Mouse (Mus musculus): ENCODE data around the gene Dok5. TPM values are rescaled to one million over a fixed set of nuclear protein-coding genes. Genes with fewer than 3 reads are reported as not detected.

Gene Dok5
- total RNA-seq, 1 experiment from 2014 or later: 0.58 TPM

- DNase-seq: no peak
Measured at GRCm38 (mm10) chr2:170738891-170739290, 7.3 kb downstream of the Dok5 start.

DNA sequence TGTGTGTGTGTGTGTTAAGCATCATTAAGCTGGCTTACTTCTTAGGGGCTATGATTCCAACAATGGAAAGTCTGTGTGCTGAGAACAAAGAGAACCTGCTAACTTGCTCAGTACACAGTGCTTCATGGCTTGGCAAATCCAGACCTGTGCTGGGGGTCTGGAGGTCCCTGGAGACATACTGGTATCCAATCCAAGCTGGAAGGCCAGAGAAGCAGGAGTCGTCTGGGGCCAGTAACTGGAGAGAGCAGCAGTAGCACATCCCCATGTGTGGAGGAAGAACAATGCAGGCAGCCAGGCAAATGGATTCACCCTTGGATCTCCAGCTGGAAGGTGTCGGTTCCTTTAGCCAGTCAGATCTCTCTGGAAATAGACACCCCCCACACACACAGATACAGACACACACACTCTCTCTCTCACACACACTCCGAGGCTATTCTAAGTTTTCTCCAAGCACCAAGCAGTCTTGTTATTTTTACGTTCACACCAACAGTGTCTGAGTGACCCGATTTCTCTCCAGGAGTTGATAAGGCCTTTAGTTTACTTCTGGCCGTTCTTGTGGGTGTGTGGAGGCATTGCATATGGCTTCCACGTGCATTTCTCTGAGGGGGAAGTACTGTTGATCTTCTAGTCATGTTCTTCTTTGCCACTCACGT, 8.2 kb downstream of the Dok5 start:
- no peak for DNase-seq

GRCm38 (mm10) chr2:170743521-170743920, 11.9 kb downstream of the Dok5 start:
- DNase-seq: no peak

DNA sequence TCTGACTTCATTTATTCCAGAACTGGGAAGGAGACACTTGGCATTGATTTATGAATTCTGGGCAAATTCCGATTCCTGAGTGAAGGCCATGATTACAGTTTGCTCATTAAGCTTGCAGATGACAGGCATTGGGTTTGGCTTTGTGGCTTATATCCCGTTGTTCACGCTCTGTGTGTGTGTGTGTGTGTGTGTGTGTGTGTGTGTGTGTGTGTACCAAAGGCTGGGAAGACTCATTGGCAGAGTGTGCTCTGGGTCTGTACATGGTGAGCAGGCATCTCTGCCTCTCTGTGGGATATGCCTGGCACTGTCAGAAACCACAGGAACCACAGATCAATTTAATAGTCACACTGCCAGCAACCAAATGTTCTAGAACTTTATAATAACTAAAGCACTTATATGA, 17.3 kb downstream of the Dok5 start:
- no peak for DNase-seq

- DNase-seq: no peak
Measured at GRCm38 (mm10) chr2:170752191-170752850, 20.7 kb downstream of the Dok5 start.

- DNase-seq: no peak
Measured at GRCm38 (mm10) chr2:170755817-170756216, 24.2 kb downstream of the Dok5 start.

DNA sequence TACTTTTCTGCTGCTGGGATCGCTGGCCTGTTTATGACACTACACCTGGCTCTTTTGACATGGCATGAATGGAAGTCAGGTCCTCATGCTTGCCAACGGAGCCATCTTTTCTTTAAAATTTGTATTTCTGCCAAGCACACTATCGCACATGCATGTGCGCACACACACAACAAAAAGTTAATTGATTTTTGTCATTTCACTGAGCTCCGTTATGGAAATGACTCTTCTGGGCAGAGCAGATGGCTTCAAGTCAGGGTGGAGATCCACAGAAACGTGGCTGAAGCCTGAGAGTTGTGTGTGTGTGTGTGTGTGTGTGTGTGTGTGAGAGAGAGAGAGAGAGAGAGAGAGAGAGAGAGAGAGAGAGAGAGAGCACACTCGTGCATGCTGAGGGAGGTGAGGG, 25.1 kb downstream of the Dok5 start:
- no peak for DNase-seq

- no peak for DNase-seq
Measured at GRCm38 (mm10) chr2:170757228-170757875, 25.7 kb downstream of the Dok5 start.

DNA sequence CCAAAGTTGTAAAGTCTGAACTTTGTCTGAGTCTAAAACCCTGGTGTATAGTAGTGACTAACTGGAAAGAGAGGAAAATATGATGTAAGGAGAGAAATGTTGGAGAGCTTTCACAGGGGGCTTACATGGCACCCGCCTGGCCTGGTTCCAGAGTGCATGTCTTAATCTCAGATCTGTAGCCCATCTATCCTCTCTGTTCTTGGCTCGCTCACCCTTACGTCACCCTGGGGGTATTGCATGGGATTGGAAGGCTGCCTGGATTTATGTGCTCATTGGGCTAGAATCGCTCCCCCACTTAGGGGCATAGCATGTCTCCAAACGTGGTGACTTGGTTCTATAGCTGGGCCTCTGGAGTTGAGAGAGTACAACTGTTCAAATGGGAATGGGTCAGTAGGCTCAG, 26.6 kb downstream of the Dok5 start:
- peak; percentile 8 for DNase-seq

GRCm38 (mm10) chr2:170764704-170765103, 33.1 kb downstream of the Dok5 start:
- no peak for DNase-seq

DNA sequence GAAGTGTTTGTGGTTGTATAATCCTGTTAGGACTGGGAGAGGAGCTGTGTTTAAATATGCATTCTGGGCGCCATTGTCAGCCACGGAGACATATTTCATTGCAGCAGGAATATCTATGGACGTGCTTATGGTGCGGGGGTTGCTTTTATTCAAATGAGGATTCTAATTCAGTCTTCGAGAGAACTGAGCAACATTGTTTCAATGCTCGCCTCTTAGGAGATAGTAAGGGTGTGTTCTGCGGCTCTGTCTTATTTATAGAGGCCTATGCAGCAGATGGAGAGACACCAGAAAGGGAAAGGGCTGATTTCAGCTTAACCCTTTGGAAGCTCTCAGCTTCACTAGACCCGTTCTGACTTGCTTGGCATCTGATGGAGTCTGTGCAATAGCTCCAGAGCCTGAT, 35.6 kb downstream of the Dok5 start:
- DNase-seq: no peak

- DNase-seq: no peak
Measured at GRCm38 (mm10) chr2:170768699-170769098, 37.1 kb downstream of the Dok5 start.

- no peak for DNase-seq
Measured at GRCm38 (mm10) chr2:170771555-170771954, 39.9 kb downstream of the Dok5 start.

GRCm38 (mm10) chr2:170772126-170772884, 40.7 kb downstream of the Dok5 start:
- DNase-seq: no peak

GRCm38 (mm10) chr2:170772885-170773270, 41.3 kb downstream of the Dok5 start:
- no peak for DNase-seq

DNA sequence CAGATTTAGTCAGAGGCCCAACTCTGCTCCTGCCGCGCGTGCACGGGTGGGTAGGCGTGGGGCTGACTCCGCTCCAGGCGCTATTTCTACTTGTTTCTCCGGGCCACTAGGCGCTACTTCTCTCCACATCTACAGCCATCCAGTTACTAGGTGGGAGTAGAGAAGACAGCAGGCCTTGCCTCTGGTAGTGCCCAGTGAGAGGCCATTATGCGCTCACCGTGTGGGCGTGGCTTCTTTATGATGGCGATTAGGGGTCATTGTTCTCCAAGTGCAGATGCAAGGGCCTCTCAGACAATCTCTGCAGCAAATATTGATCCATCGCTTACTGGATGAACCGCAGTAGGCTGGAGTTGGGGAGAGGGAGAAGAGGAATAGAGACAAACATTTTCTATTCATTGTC, 44.0 kb downstream of the Dok5 start:
- no peak for DNase-seq

DNA sequence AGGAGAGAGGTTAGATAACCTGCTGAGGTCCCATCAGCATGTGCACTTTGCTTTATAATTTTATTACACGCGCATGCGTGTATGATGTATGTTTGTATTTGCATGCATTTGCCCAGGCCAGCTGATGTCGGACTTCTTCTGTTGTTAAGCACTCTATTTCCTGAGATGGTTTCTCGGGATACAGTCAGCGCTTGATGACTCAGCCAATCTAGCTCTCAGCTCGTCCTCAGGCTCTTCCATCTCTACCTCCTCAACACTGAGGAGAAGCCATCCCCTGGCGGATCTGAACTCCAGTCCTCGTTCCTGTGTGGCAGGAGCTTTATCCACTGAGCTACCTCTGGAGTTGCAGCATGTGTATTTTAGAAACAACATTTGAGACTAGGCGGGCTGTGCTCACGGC, 44.5 kb downstream of the Dok5 start:
- no peak for DNase-seq

GRCm38 (mm10) chr2:170777572-170777971, 46.0 kb downstream of the Dok5 start:
- no peak for DNase-seq

- no peak for DNase-seq
Measured at GRCm38 (mm10) chr2:170780010-170780750, 48.6 kb downstream of the Dok5 start.

GRCm38 (mm10) chr2:170788101-170788500, 56.5 kb downstream of the Dok5 start:
- no peak for DNase-seq

DNA sequence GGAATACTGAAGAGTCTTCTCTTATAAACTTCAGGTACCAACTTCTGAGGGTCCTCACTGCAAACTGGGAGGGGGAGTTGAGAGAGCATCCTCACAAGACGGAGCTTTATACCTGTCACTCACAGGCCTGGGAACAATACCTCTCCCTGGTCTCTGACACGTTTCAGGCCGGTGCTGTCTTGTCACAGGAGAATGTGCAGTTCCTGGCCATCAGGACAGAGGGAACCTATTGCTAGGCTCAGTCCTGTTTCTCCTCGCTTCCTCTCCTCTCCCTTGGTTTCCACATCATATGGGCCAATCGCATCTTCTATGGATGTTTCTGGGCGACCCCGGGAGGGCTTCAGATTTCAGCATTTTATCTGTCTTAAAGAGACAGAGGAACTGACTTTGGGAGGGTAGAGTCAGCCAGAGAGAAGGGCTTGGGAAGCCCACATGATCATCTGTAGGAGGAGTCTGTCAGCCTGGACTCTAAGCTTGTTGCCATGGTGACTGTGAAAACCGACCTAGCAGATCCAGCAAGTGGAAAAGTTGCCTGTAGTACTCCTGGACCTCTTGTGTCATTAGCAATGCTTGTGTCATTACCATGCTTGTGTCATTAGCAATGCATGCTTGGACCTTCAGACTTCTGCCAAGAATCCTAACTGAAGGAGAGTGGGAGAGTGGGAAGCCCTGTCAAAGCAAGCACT, 59.9 kb downstream of the Dok5 start:
- DNase-seq: no peak

DNA sequence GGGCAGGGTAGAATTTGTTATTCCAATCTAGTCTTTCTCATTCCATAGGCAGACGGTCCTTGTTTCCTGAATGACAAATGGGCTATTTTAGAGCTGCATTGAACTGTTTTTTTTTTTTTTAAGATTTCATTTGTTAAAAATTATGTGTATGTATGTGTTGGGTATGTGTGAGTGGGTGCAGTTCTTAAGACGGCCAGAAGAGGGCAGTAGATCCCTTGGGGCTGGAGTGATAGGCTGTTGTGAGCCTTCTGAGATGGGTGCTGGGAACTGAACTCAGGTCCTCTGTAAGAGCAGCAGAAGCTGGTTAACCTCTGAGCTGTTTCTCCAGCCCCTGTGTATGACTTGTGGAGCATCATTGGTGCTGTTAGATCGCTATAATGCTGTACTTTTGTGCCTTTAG, 63.6 kb downstream of the Dok5 start:
- DNase-seq: no peak
